In genomic region chr8:109279129-109279528, GRCm38 (mm10) we compare ENCODE assay signal across 8 mouse cellular contexts.
DNase-seq lines count a peak whose midpoint lies in the region; ATAC-seq lines count a peak whose summit lies in the region.

No protein-coding gene starts in this region.

- H3K27me3 ChIP-seq in forebrain, embryonic 11.5 days (ENCODE audit: control insufficient read depth, insufficient read depth, low read length): no peaks in the 10 kb centered on the region
- no peaks in the 10 kb centered on the region for H3K27me3 ChIP-seq in forebrain, embryonic 15.5 days

- no peaks in the 10 kb centered on the region for H3K4me1 ChIP-seq in forebrain, embryonic 11.5 days (replicated peaks; ENCODE audit: control insufficient read depth, insufficient read depth, low read length)
- H3K4me1 ChIP-seq in forebrain, embryonic 15.5 days: no peaks in the 10 kb centered on the region

- WGBS in forebrain, embryonic 11.5 days: 16% methylated on average over 5 of the region's 5 CpGs
- 12% methylated on average over 5 of the region's 5 CpGs for WGBS in forebrain, embryonic 15.5 days

- no peaks in the 10 kb centered on the region for H3K36me3 ChIP-seq in forebrain, embryonic 11.5 days (ENCODE audit: control insufficient read depth, insufficient read depth, low read length)
- H3K36me3 ChIP-seq in forebrain, embryonic 15.5 days: no peaks in the 10 kb centered on the region

- DNase-seq in forebrain, embryonic 11.5 days (ENCODE audit: low spot score): peak; percentile 78
- DNase-seq in lung, adult 18-20 months: peak; percentile 7 to 13
- no peak for DNase-seq in lung, postnatal 25 days (ENCODE audit: low spot score)
- peak; percentile 51 for DNase-seq in adrenal gland, postnatal 14 days
- peak; percentile 30 for DNase-seq in lung, postnatal 36 days
- no peak for DNase-seq in natural killer cell, adult 2 months (ENCODE audit: low spot score in 2 of 2)

- no peaks in the 10 kb centered on the region for H3K9me3 ChIP-seq in forebrain, embryonic 11.5 days (ENCODE audit: control insufficient read depth, low read length)
- H3K9me3 ChIP-seq in forebrain, embryonic 15.5 days: no peaks in the 10 kb centered on the region

- no peak for ATAC-seq in forebrain, embryonic 11.5 days (replicated peaks; ENCODE audit: low FRiP score)
- ATAC-seq in forebrain, embryonic 15.5 days (replicated peaks): no peak
- peak; percentile 63; the same call in 1 of the 2 replicates for ATAC-seq in granulocyte monocyte progenitor cell, adult 5-6 weeks (replicated peaks; ENCODE audit: poor library complexity, severe bottlenecking)

- no peak overlapping the region for H3K9ac ChIP-seq in forebrain, embryonic 11.5 days (ENCODE audit: low read length)
- no peak overlapping the region for H3K9ac ChIP-seq in forebrain, embryonic 15.5 days (replicated peaks)

- no peak overlapping the region for H3K4me3 ChIP-seq in forebrain, embryonic 11.5 days (ENCODE audit: low read depth, low read length)
- H3K4me3 ChIP-seq in forebrain, embryonic 15.5 days: no peak overlapping the region

- H3K4me2 ChIP-seq in forebrain, embryonic 11.5 days (ENCODE audit: low read depth, low read length, severe bottlenecking): no peak overlapping the region
- H3K4me2 ChIP-seq in forebrain, embryonic 15.5 days (replicated peaks): no peak overlapping the region

- no peak overlapping the region for H3K27ac ChIP-seq in forebrain, embryonic 11.5 days (ENCODE audit: low read depth, low read length)
- H3K27ac ChIP-seq in forebrain, embryonic 15.5 days (replicated peaks): no peak overlapping the region

Comparison
In these comparisons a context has a peak if more than half of its experiments do, and no peak if none do; other contexts are left out.
1. DNase-seq: peak in forebrain, embryonic 11.5 days (single experiment), lung, adult 18-20 months (2 of 2), adrenal gland, postnatal 14 days (single experiment) and lung, postnatal 36 days (single experiment); none in lung, postnatal 25 days (single experiment) and natural killer cell, adult 2 months (0 of 2).